Mouse (Mus musculus) fibroblast of lung, adult 2 months (primary cell): ENCODE data around the gene Popdc2.

Experiments
- DNase-seq: peaks from one replicate; pipeline ENCODE4 v3.0.0-alpha.2; 2011; ENCODE audit warnings: low read depth

Gene Popdc2

DNA sequence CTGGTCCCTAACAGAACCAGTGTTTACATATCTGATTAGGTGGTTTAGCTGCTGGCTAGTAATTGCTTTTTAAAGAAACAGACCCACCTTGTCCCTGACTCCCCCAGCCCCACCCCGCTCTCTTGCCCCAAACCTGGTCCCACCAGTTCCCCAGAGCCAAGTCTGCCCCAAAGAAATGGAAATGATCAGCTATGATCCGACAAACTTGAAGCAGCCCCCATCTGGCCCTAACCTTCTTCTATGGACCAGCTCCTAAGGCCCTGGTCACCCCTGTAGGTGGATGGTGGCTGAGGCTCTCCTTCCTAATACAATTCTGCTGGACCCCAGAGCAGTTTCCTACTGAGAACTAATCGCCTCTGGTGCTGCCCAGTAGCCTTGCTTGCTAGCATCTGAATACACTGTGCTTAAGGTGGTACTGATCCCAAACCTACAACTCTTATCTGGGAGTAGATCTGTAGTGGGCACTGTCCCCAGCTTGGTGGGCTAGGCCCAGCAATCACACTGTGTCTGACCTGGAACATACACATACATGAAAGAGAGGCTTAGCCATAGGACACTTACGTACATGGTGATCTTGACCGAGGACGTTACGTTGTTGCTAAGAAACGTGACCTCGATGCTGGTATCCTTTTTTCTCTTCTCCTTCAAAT, 38.4 kb downstream of the Popdc2 start:
- no peak for DNase-seq

DNA sequence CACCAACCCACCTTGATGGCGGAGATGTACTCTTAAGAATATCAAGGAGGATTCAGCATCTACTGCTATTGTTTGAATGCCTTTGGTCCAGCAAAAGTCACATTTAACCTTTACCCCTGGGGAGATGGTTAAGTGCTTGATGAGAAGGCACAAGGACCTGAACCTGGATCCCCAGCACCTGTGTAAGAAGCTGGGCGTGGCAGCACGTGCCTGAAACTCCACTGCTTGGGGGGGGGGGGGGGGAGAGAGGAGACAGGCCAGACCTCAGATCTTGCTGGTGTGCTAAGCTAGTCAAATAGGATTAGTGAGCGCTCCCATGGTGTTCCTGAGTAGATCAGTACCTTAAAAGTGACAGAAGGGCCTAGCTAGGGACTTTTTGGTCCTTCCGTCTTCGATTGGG, 39.5 kb downstream of the Popdc2 start:
- DNase-seq = no peak

DNA sequence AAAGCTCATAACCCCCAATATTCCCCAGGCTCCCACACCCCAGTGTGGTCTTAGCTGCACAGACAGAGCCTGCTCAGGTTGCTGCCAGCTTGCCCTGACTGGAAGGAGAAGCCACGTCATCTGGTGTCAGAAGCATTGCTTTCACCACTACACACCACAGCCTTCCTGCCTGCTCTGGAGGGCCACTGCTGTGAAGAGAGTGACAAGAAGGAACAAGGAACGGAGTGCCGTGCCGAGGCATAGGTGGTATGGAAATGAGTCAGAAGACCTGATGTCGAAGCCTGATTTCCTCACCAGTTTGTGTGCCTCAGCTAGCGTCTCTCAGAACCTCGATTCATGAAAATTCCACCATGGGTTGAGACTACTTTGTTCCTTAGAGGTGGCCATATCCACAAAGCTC, 41.6 kb downstream of the Popdc2 start:
- no peak for DNase-seq

DNA sequence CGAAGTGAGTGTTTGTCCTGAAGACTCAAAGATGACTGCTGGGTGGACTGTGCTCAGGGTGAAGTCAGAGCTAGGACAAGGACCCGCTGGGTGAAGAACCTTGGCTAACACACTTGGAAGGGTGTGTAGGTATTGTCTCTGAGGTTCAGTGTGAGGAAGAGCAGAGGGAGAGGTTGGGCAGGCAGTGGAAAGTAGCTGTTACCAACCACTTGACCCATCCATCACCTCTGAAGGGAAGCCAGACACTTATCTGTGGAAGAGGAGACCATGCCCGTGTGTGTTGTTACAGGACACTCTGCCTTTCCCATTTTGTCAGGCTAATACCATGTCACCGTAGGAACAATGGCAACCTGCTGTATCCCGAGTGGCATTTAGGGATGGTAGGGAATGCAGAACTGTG, 44.3 kb downstream of the Popdc2 start:
- no peak for DNase-seq

- DNase-seq = no peak
These were observed 44.7 kb downstream of the Popdc2 start for GRCm38 (mm10) chr16:38406708-38407107.

- no peak for DNase-seq
These were observed 45.6 kb downstream of the Popdc2 start for GRCm38 (mm10) chr16:38407584-38407983.

DNA sequence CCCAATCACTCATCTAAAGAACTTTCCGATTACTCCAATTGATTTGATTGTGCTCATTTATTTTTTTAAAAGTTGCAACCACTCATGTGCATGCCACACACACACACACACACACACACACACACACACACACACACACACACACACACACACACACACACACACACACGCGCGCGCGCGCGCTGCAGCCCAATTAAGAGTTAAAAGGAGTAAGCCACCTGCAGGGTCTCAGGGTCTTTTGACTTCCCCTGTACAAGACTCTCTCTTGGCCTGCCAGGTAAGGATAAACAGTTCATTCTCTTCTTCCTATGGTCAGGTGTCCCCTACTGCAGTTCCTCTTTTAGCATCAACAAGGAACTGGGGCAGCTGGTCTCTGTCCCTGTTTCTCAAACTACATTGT, 46.4 kb downstream of the Popdc2 start:
- DNase-seq = no peak

GRCm38 (mm10) chr16:38414953-38415352, 52.9 kb downstream of the Popdc2 start:
- no peak for DNase-seq

DNA sequence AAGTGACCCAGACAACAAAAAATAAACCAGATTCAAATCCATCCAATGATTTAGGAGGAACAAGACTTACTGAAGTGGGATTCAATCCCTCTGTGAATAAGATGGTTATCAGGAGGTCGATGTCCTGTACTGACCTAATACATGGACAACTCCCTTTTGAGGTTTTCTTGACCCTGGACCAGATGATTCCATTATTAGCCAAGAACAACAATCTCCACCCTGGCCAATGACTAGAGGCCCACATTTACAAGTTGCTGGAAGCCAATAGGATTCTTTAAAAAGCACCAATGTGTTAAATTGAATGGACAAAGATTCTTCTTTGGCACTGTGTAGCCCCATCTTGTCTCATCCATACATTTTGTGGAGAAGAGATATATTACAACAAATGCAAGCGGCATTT, 63.4 kb downstream of the Popdc2 start:
- DNase-seq = no peak

- no peak for DNase-seq
These were observed 63.8 kb downstream of the Popdc2 start for GRCm38 (mm10) chr16:38425799-38426198.
